Mouse (Mus musculus) CH12.LX (cell line): ENCODE measurements at regions not wholly inside any gene's neighbourhood (a gene's known extent, or its start where the extent isn't known, plus 50 kb on each side); places are given as distances from the start of the nearest gene placed in this dataset.

Experiments used
- DNase-seq: peaks from one replicate; pipeline ENCODE4 v3.0.0-alpha.2; 2013; ENCODE audit errors: extremely low read depth
- H3K27ac ChIP-seq: 2 replicates; pipeline ENCODE4 v1.5.1; 2012; ENCODE audit warnings: low read depth, mild to moderate bottlenecking, control low read depth, moderate library complexity; ENCODE audit not compliant: insufficient read depth
- H3K27me3 ChIP-seq: replicated peaks from 2 replicates; pipeline ENCODE3; 2012; ENCODE audit warnings: inconsistent platforms
- H3K36me3 ChIP-seq, 2 experiments: replicated peaks in 1 of 2; 2 replicates each; pipeline versions ENCODE3 to v1.6.1; 2012; ENCODE audit warnings: inconsistent platforms in 1 of 2, low read length in 1 of 2, mild to moderate bottlenecking in 1 of 2, mixed read lengths in 1 of 2, moderate library complexity in 1 of 2; ENCODE audit not compliant: control insufficient read depth in 1 of 2, insufficient read depth in 1 of 2
- H3K4me1 ChIP-seq, 2 experiments: 2 replicates each; pipeline ENCODE4 v1.6.1; 2012; ENCODE audit warnings: inconsistent platforms in 1 of 2, moderate library complexity in 1 of 2; ENCODE audit not compliant: insufficient read depth in 2 of 2, control insufficient read depth in 1 of 2
- H3K4me2 ChIP-seq: 2 replicates; pipeline ENCODE4 v1.6.1; 2012; ENCODE audit warnings: low read depth, mild to moderate bottlenecking, control low read depth; ENCODE audit not compliant: poor library complexity, insufficient read depth, severe bottlenecking
- H3K4me3 ChIP-seq, 3 experiments: fragments of 150-350 bp in 1 of 3; sonication (generic) in 1 of 3; replicated peaks in 1 of 3; 2 replicates each; pipeline versions ENCODE3 to v1.5.1; 2011 to 2012; ENCODE audit warnings: low read depth in 2 of 3, low read length in 2 of 3, mild to moderate bottlenecking in 2 of 3, moderate library complexity in 2 of 3, control low read depth in 1 of 3, improper control_type of control experiment in 1 of 3, inconsistent platforms in 1 of 3, mixed read lengths in 1 of 3; ENCODE audit not compliant: poor library complexity in 1 of 3
- H3K79me2 ChIP-seq: replicated peaks from 2 replicates; pipeline ENCODE4 v1.6.1; 2012; ENCODE audit warnings: mild to moderate bottlenecking, moderate library complexity; ENCODE audit not compliant: control insufficient read depth, poor library complexity, insufficient read depth, severe bottlenecking; ENCODE audit errors: extremely low read depth
- H3K9ac ChIP-seq: 2 replicates; pipeline ENCODE4 v1.6.1; 2012; ENCODE audit warnings: low read depth, mild to moderate bottlenecking, control low read depth, moderate library complexity; ENCODE audit not compliant: insufficient read depth
- H3K9me3 ChIP-seq: replicated peaks from 2 replicates; pipeline ENCODE3; 2012; ENCODE audit warnings: low read length, inconsistent platforms, mixed read lengths
- CHD1 ChIP-seq: IDR thresholded peaks from 2 replicates; pipeline ENCODE4 v1.6.1; 2012; ENCODE audit warnings: low read depth, low read length, improper control_type of control experiment, inconsistent platforms
- CHD2 ChIP-seq: IDR thresholded peaks from 2 replicates; pipeline ENCODE4 v1.6.1; 2011; ENCODE audit warnings: low read length, improper control_type of control experiment
- E2F4 ChIP-seq: IDR thresholded peaks from 2 replicates; pipeline ENCODE4 v1.6.1; 2011; ENCODE audit warnings: low read depth, low read length, improper control_type of control experiment; ENCODE audit not compliant: insufficient replicate concordance
- ELF1 ChIP-seq: IDR thresholded peaks from 2 replicates; pipeline ENCODE4 v1.6.1; 2014; ENCODE audit warnings: low read depth, mild to moderate bottlenecking, inconsistent platforms, low read length, improper control_type of control experiment
- GABPA ChIP-seq: IDR thresholded peaks from 2 replicates; pipeline ENCODE4 v1.6.1; 2012; ENCODE audit warnings: low read depth, low read length, improper control_type of control experiment, inconsistent platforms; ENCODE audit not compliant: insufficient replicate concordance
- HCFC1 ChIP-seq: IDR thresholded peaks from 2 replicates; pipeline ENCODE4 v1.6.1; 2012; ENCODE audit warnings: low read depth, mild to moderate bottlenecking, inconsistent platforms, low read length, improper control_type of control experiment
- IRF4 ChIP-seq: IDR thresholded peaks from 2 replicates; pipeline ENCODE4 v1.6.1; 2014; ENCODE audit warnings: low read depth, mild to moderate bottlenecking, inconsistent platforms, low read length, improper control_type of control experiment
- JUN ChIP-seq: IDR thresholded peaks from 2 replicates; pipeline ENCODE4 v1.6.1; 2011; ENCODE audit warnings: low read depth, mild to moderate bottlenecking, low read length, improper control_type of control experiment, moderate library complexity; ENCODE audit not compliant: insufficient read depth
- KAT2A ChIP-seq: IDR thresholded peaks from 2 replicates; pipeline ENCODE4 v1.6.1; 2012; ENCODE audit warnings: low read length, improper control_type of control experiment, inconsistent platforms; ENCODE audit not compliant: insufficient replicate concordance
- MAX ChIP-seq: IDR thresholded peaks from 2 replicates; pipeline ENCODE4 v1.6.1; 2011; ENCODE audit warnings: low read length, improper control_type of control experiment
- MAZ ChIP-seq: IDR thresholded peaks from 2 replicates; pipeline ENCODE4 v1.6.1; 2012; ENCODE audit warnings: low read depth, mild to moderate bottlenecking, inconsistent platforms, low read length, improper control_type of control experiment, moderate library complexity
- MEF2A ChIP-seq: IDR thresholded peaks from 2 replicates; pipeline ENCODE4 v1.6.1; 2014; ENCODE audit warnings: low read depth, mild to moderate bottlenecking, inconsistent platforms, low read length, improper control_type of control experiment, borderline replicate concordance
- MXI1 ChIP-seq: IDR thresholded peaks from 2 replicates; pipeline ENCODE4 v1.6.1; 2011; ENCODE audit warnings: mild to moderate bottlenecking, low read depth, low read length, improper control_type of control experiment
- MYC ChIP-seq: IDR thresholded peaks from 2 replicates; pipeline ENCODE4 v1.6.1; 2011; ENCODE audit warnings: low read depth, mild to moderate bottlenecking, improper control_type of control experiment, low read length
- NELFE ChIP-seq: IDR thresholded peaks from 2 replicates; pipeline ENCODE4 v1.6.1; 2011; ENCODE audit warnings: low read depth, low read length, improper control_type of control experiment
- NRF1 ChIP-seq: IDR thresholded peaks from 2 replicates; pipeline ENCODE4 v1.6.1; 2014; ENCODE audit warnings: low read depth, mild to moderate bottlenecking, inconsistent platforms, low read length, improper control_type of control experiment, moderate library complexity
- POLR2AphosphoS2 ChIP-seq: IDR thresholded peaks from 2 replicates; pipeline ENCODE4 v1.6.1; 2011; ENCODE audit warnings: low read depth, low read length, improper control_type of control experiment
- RAD21 ChIP-seq: IDR thresholded peaks from 2 replicates; pipeline ENCODE4 v1.6.1; 2011; ENCODE audit warnings: low read depth, mild to moderate bottlenecking, low read length, improper control_type of control experiment, moderate library complexity
- RCOR1 ChIP-seq: conservative IDR thresholded peaks from 2 replicates; pipeline ENCODE4 v1.6.1; 2012; ENCODE audit warnings: low read depth, mild to moderate bottlenecking, inconsistent platforms, low read length, improper control_type of control experiment
- SIN3A ChIP-seq: IDR thresholded peaks from 2 replicates; pipeline ENCODE4 v1.6.1; 2012; ENCODE audit warnings: low read length, improper control_type of control experiment, inconsistent platforms
- SMC3 ChIP-seq: IDR thresholded peaks from 2 replicates; pipeline ENCODE4 v1.6.1; 2011; ENCODE audit warnings: low read depth, low read length, improper control_type of control experiment
- TBP ChIP-seq: conservative IDR thresholded peaks from 2 replicates; pipeline ENCODE4 v1.6.1; 2011; ENCODE audit warnings: low read depth, low read length, improper control_type of control experiment
- TCF12 ChIP-seq: IDR thresholded peaks from 2 replicates; pipeline ENCODE4 v1.6.1; 2014; ENCODE audit warnings: low read depth, mild to moderate bottlenecking, inconsistent platforms, low read length, improper control_type of control experiment
- USF2 ChIP-seq: conservative IDR thresholded peaks from 2 replicates; pipeline ENCODE4 v1.6.1; 2011; ENCODE audit warnings: low read depth, low read length, improper control_type of control experiment
- ZC3H11A ChIP-seq: IDR thresholded peaks from 2 replicates; pipeline ENCODE4 v1.6.1; 2012; ENCODE audit warnings: low read depth, mild to moderate bottlenecking, inconsistent platforms, low read length, improper control_type of control experiment
- ZKSCAN1 ChIP-seq: IDR thresholded peaks from 2 replicates; pipeline ENCODE4 v1.6.1; 2012; ENCODE audit warnings: low read depth, inconsistent platforms, low read length, improper control_type of control experiment, borderline replicate concordance
- ZNF384 ChIP-seq: IDR thresholded peaks from 2 replicates; pipeline ENCODE4 v1.6.1; 2012; ENCODE audit warnings: low read depth, low read length, improper control_type of control experiment, inconsistent platforms
- dilution Hi-C: fragments of 300-500 bp; cut with MboI; formaldehyde crosslinking; loops from 2 replicates; pipeline ENCODE4 v1.14.3; 2020; ENCODE audit warnings: low sequenced_read_pairs; ENCODE audit not compliant: extremely low pct_unique_long_range_greater_than_20kb, extremely low pct_ligation_motif_present
- in situ Hi-C: fragments of 300-500 bp; cut with MboI; formaldehyde crosslinking; loops from 3 replicates; pipeline ENCODE4 v1.14.3; 2019; ENCODE audit warnings: low sequenced_read_pairs, low pct_ligation_motif_present, low pct_unique_long_range_greater_than_20kb, mixed read lengths

GRCm38 (mm10) chr7:137875306-137875705 lies 437.9 kb downstream of the Glrx3 start:
- no peak overlapping the region for H3K27ac ChIP-seq
- no peaks in the 10 kb centered on the region for H3K4me1 ChIP-seq
- dilution Hi-C loops: no loop called here
- DNase-seq: no peak
- H3K4me2 ChIP-seq: no peak overlapping the region
- TF ChIP-seq NRF1 (no peak), JUN (no peak), CHD2 (no peak), MAX (no peak), IRF4 (no peak), USF2 (no peak), TCF12 (no peak), TBP (no peak), ZKSCAN1 (no peak), RAD21 (no peak), MYC (no peak), SMC3 (no peak), RCOR1 (no peak), POLR2AphosphoS2 (no peak), MEF2A (no peak), ELF1 (no peak), GABPA (no peak)
- no peaks in the 10 kb centered on the region for H3K36me3 ChIP-seq
- H3K79me2 ChIP-seq: no peaks in the 10 kb centered on the region
- H3K9ac ChIP-seq: no peak overlapping the region
- peaks cover 75% of the 10 kb centered on the region for H3K27me3 ChIP-seq
- in situ Hi-C loops: no loop called here
- H3K4me3 ChIP-seq: no peak overlapping the region
- peaks cover 3% of the 10 kb centered on the region for H3K9me3 ChIP-seq

GRCm38 (mm10) chr7:137879296-137879695 lies 441.9 kb downstream of the Glrx3 start:
- in situ Hi-C loops (no loop called here), dilution Hi-C loops (no loop called here)
- Histone ChIP-seq H3K27ac (no peak overlapping the region), H3K4me2 (no peak overlapping the region), H3K4me3 (no peak overlapping the region), H3K27me3 (peaks cover 82% of the 10 kb centered on the region), H3K79me2 (no peaks in the 10 kb centered on the region), H3K4me1 (no peaks in the 10 kb centered on the region), H3K9ac (no peak overlapping the region), H3K36me3 (no peaks in the 10 kb centered on the region), H3K9me3 (peaks cover under 1% of the 10 kb centered on the region)
- no peak for DNase-seq
- no peak for TF ChIP-seq KAT2A
- TF ChIP-seq CHD1: no peak
- TF ChIP-seq MXI1: no peak
- no peak for TF ChIP-seq TBP
- no peak for TF ChIP-seq HCFC1
- TF ChIP-seq MAZ: no peak
- TF ChIP-seq ZC3H11A: no peak
- no peak for TF ChIP-seq NELFE
- TF ChIP-seq RAD21: no peak
- TF ChIP-seq SIN3A: no peak
- no peak for TF ChIP-seq E2F4
- TF ChIP-seq ZNF384: no peak
- TF ChIP-seq GABPA: no peak
